Mouse (Mus musculus): ENCODE measurements at regions not wholly inside any gene's neighbourhood (a gene's known extent, or its start where the extent isn't known, plus 50 kb on each side); places are given as distances from the start of the nearest gene placed in this dataset.

GRCm38 (mm10) chr11:111890026-111890425, 824.1 kb downstream of the Kcnj2 start:
- Histone ChIP-seq H3K4me1 (ENCODE audit: control insufficient read depth, insufficient read depth, low read length) (no peaks in the 10 kb centered on the region), H3K4me2 (ENCODE audit: low read depth, low read length) (no peak overlapping the region), H3K9ac (ENCODE audit: low read length) (no peak overlapping the region), H3K4me3 (replicated peaks; ENCODE audit: low read length) (no peak overlapping the region), H3K9me3 (replicated peaks; ENCODE audit: control insufficient read depth, low read length) (no peaks in the 10 kb centered on the region), H3K27ac (ENCODE audit: low read length) (no peak overlapping the region), H3K36me3 (ENCODE audit: control insufficient read depth, insufficient read depth, low read length) (no peaks in the 10 kb centered on the region), H3K27me3 (ENCODE audit: control insufficient read depth, insufficient read depth, low read length) (no peaks in the 10 kb centered on the region)
- no peak for ATAC-seq (ENCODE audit: insufficient read depth, low FRiP score)
- WGBS: 61% methylated on average over 3 of the region's 3 CpGs

- Histone ChIP-seq H3K36me3 (ENCODE audit: control insufficient read depth, insufficient read depth, low read length) (no peaks in the 10 kb centered on the region), H3K27ac (ENCODE audit: low read length) (no peak overlapping the region), H3K9me3 (replicated peaks; ENCODE audit: control insufficient read depth, low read length) (no peaks in the 10 kb centered on the region), H3K4me3 (replicated peaks; ENCODE audit: low read length) (no peak overlapping the region), H3K4me2 (ENCODE audit: low read depth, low read length) (no peak overlapping the region), H3K9ac (ENCODE audit: low read length) (no peak overlapping the region), H3K27me3 (ENCODE audit: control insufficient read depth, insufficient read depth, low read length) (no peaks in the 10 kb centered on the region), H3K4me1 (ENCODE audit: control insufficient read depth, insufficient read depth, low read length) (no peaks in the 10 kb centered on the region)
- ATAC-seq (ENCODE audit: insufficient read depth, low FRiP score): no peak
- 44% methylated on average over 8 of the region's 8 CpGs for WGBS
Observed at GRCm38 (mm10) chr11:111893861-111894260, 827.9 kb downstream of the Kcnj2 start.

GRCm38 (mm10) chr11:111895221-111896200, 829.5 kb downstream of the Kcnj2 start:
- Histone ChIP-seq H3K27ac (ENCODE audit: low read length) (no peak overlapping the region), H3K9ac (ENCODE audit: low read length) (no peak overlapping the region), H3K36me3 (ENCODE audit: control insufficient read depth, insufficient read depth, low read length) (no peaks in the 10 kb centered on the region), H3K4me2 (ENCODE audit: low read depth, low read length) (no peak overlapping the region), H3K9me3 (replicated peaks; ENCODE audit: control insufficient read depth, low read length) (no peaks in the 10 kb centered on the region), H3K4me1 (ENCODE audit: control insufficient read depth, insufficient read depth, low read length) (no peaks in the 10 kb centered on the region), H3K27me3 (ENCODE audit: control insufficient read depth, insufficient read depth, low read length) (no peaks in the 10 kb centered on the region), H3K4me3 (replicated peaks; ENCODE audit: low read length) (no peak overlapping the region)
- ATAC-seq (ENCODE audit: insufficient read depth, low FRiP score): no peak
- WGBS: 81% methylated on average over 4 of the region's 4 CpGs

GRCm38 (mm10) chr11:111897001-111897400, 831.0 kb downstream of the Kcnj2 start:
- Histone ChIP-seq H3K27ac (ENCODE audit: low read length) (no peak overlapping the region), H3K9me3 (replicated peaks; ENCODE audit: control insufficient read depth, low read length) (no peaks in the 10 kb centered on the region), H3K27me3 (ENCODE audit: control insufficient read depth, insufficient read depth, low read length) (no peaks in the 10 kb centered on the region), H3K4me3 (replicated peaks; ENCODE audit: low read length) (no peak overlapping the region), H3K9ac (ENCODE audit: low read length) (no peak overlapping the region), H3K4me2 (ENCODE audit: low read depth, low read length) (no peak overlapping the region), H3K4me1 (ENCODE audit: control insufficient read depth, insufficient read depth, low read length) (no peaks in the 10 kb centered on the region), H3K36me3 (ENCODE audit: control insufficient read depth, insufficient read depth, low read length) (no peaks in the 10 kb centered on the region)
- no peak for ATAC-seq (ENCODE audit: insufficient read depth, low FRiP score)
- WGBS: 81% methylated on average over 6 of the region's 6 CpGs

GRCm38 (mm10) chr11:111904086-111904485, 838.1 kb downstream of the Kcnj2 start:
- H3K4me2 ChIP-seq (ENCODE audit: low read depth, low read length): no peak overlapping the region
- H3K4me3 ChIP-seq (replicated peaks; ENCODE audit: low read length): no peak overlapping the region
- no peaks in the 10 kb centered on the region for H3K4me1 ChIP-seq (ENCODE audit: control insufficient read depth, insufficient read depth, low read length)
- no peak overlapping the region for H3K9ac ChIP-seq (ENCODE audit: low read length)
- no peaks in the 10 kb centered on the region for H3K9me3 ChIP-seq (replicated peaks; ENCODE audit: control insufficient read depth, low read length)
- H3K27me3 ChIP-seq (ENCODE audit: control insufficient read depth, insufficient read depth, low read length): no peaks in the 10 kb centered on the region
- no peak overlapping the region for H3K27ac ChIP-seq (ENCODE audit: low read length)
- no peak for ATAC-seq (ENCODE audit: insufficient read depth, low FRiP score)
- H3K36me3 ChIP-seq (ENCODE audit: control insufficient read depth, insufficient read depth, low read length): no peaks in the 10 kb centered on the region
- WGBS: 76% methylated on average over 4 of the region's 4 CpGs

- Histone ChIP-seq H3K27ac (ENCODE audit: low read length) (no peak overlapping the region), H3K4me3 (replicated peaks; ENCODE audit: low read length) (no peak overlapping the region), H3K9ac (ENCODE audit: low read length) (no peak overlapping the region), H3K4me1 (ENCODE audit: control insufficient read depth, insufficient read depth, low read length) (no peaks in the 10 kb centered on the region), H3K27me3 (ENCODE audit: control insufficient read depth, insufficient read depth, low read length) (no peaks in the 10 kb centered on the region), H3K9me3 (replicated peaks; ENCODE audit: control insufficient read depth, low read length) (no peaks in the 10 kb centered on the region), H3K4me2 (ENCODE audit: low read depth, low read length) (no peak overlapping the region), H3K36me3 (ENCODE audit: control insufficient read depth, insufficient read depth, low read length) (no peaks in the 10 kb centered on the region)
- WGBS: 80% methylated on average over 8 of the region's 8 CpGs
- no peak for ATAC-seq (ENCODE audit: insufficient read depth, low FRiP score)
Observed at GRCm38 (mm10) chr11:111913891-111914290, 847.9 kb downstream of the Kcnj2 start.

- no peaks in the 10 kb centered on the region for H3K9me3 ChIP-seq (replicated peaks; ENCODE audit: control insufficient read depth, low read length)
- no peak overlapping the region for H3K4me3 ChIP-seq (replicated peaks; ENCODE audit: low read length)
- H3K27ac ChIP-seq (ENCODE audit: low read length): no peak overlapping the region
- no peaks in the 10 kb centered on the region for H3K36me3 ChIP-seq (ENCODE audit: control insufficient read depth, insufficient read depth, low read length)
- H3K4me2 ChIP-seq (ENCODE audit: low read depth, low read length): no peak overlapping the region
- H3K27me3 ChIP-seq (ENCODE audit: control insufficient read depth, insufficient read depth, low read length): no peaks in the 10 kb centered on the region
- H3K9ac ChIP-seq (ENCODE audit: low read length): no peak overlapping the region
- WGBS: 92% methylated on average over 1 of the region's 1 CpGs
- no peak for ATAC-seq (ENCODE audit: insufficient read depth, low FRiP score)
- H3K4me1 ChIP-seq (ENCODE audit: control insufficient read depth, insufficient read depth, low read length): no peaks in the 10 kb centered on the region
Observed at GRCm38 (mm10) chr11:111926336-111926735, 855.7 kb upstream of the Sox9 start.

- Histone ChIP-seq H3K27me3 (ENCODE audit: control insufficient read depth, insufficient read depth, low read length) (no peaks in the 10 kb centered on the region), H3K4me2 (ENCODE audit: low read depth, low read length) (no peak overlapping the region)
Observed at GRCm38 (mm10) chr11:111929366-111929765, 852.7 kb upstream of the Sox9 start.

GRCm38 (mm10) chr11:111932052-111932451, 850.0 kb upstream of the Sox9 start:
- Histone ChIP-seq H3K4me2 (ENCODE audit: low read depth, low read length) (no peak overlapping the region), H3K4me3 (replicated peaks; ENCODE audit: low read length) (no peak overlapping the region), H3K27ac (ENCODE audit: low read length) (no peak overlapping the region), H3K36me3 (ENCODE audit: control insufficient read depth, insufficient read depth, low read length) (no peaks in the 10 kb centered on the region), H3K9me3 (replicated peaks; ENCODE audit: control insufficient read depth, low read length) (no peaks in the 10 kb centered on the region), H3K9ac (ENCODE audit: low read length) (no peak overlapping the region), H3K4me1 (ENCODE audit: control insufficient read depth, insufficient read depth, low read length) (no peaks in the 10 kb centered on the region), H3K27me3 (ENCODE audit: control insufficient read depth, insufficient read depth, low read length) (no peaks in the 10 kb centered on the region)
- 77% methylated on average over 1 of the region's 1 CpGs for WGBS
- no peak for ATAC-seq (ENCODE audit: insufficient read depth, low FRiP score)

More at GRCm38 (mm10) chr11:111929366-111929765, 852.7 kb upstream of the Sox9 start:
- ATAC-seq (ENCODE audit: insufficient read depth, low FRiP score): no peak
- H3K4me1 ChIP-seq (ENCODE audit: control insufficient read depth, insufficient read depth, low read length): no peaks in the 10 kb centered on the region
- H3K9me3 ChIP-seq (replicated peaks; ENCODE audit: control insufficient read depth, low read length): no peaks in the 10 kb centered on the region
- no peak overlapping the region for H3K27ac ChIP-seq (ENCODE audit: low read length)
- no peaks in the 10 kb centered on the region for H3K36me3 ChIP-seq (ENCODE audit: control insufficient read depth, insufficient read depth, low read length)
- H3K9ac ChIP-seq (ENCODE audit: low read length): no peak overlapping the region
- no peak overlapping the region for H3K4me3 ChIP-seq (replicated peaks; ENCODE audit: low read length)
- 75% methylated on average over 10 of the region's 10 CpGs for WGBS
